Mouse (Mus musculus) urinary bladder, postnatal 25 days (tissue): ENCODE results near the gene Acd.

Source experiments
- DNase-seq: peaks from one replicate; pipeline ENCODE4 v3.0.0; 2022; ENCODE audit warnings: low spot score

Acd gene

GRCm38 (mm10) chr8:105700566-105700965 is 336 bp downstream of the Acd start:
- no peak for DNase-seq

DNA sequence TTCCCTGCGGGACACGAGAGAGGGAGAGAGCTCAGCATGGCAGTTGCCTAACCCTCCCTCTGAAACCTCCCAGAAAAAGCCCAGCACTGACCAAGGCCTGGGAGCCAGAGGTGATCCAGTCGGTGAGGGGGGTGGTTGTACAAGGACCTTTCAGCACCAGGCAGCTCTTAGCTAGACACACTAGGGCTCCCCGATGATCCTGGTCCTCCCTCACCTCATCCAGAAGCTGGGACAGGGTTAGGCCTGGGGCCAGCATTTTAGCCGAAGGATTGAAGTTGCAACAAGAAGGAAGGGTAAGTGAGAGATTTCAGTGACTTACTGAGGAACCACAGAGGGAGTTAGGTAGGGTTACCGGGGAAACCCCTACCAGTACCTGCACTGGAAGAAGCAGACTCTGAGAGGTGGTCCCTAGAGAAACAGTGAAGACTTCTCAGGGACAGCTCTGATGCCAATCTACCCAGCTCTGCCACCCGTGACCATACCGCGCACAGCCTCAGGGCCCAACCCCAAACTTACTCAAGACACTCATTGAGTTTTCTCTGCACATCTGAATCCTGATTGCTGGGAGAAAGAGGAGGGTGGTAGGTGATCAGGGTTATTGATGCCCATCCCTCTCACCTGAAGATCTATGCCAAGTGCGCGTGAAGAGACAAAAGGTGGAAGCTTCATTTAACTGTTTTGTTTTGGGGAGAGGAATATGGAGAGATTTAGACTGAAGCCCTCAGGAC is 1.2 kb downstream of the Acd start:
- DNase-seq = no peak

DNA sequence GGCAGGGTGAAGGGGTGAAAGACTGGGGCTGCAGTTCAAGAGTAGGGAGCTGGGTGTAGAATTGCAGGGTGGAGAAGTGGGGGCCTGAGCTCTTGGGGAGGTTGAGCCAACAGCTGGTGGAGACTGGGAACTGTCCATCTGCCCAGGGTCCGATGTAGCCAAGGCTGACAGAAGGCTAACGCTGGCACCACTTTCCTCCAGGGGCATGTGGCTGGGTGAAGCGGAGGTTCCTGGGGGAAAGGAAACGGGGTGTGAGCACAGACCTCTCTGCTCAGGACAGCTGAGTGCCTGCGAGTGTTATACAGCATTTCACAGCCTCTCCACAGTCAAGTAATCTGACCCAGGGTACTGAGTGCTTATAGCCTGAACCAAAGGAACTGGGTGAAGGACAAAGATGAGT is 2.2 kb downstream of the Acd start:
- DNase-seq = no peak

- no peak for DNase-seq
These were observed 3.6 kb downstream of the Acd start for GRCm38 (mm10) chr8:105697196-105697780.

DNA sequence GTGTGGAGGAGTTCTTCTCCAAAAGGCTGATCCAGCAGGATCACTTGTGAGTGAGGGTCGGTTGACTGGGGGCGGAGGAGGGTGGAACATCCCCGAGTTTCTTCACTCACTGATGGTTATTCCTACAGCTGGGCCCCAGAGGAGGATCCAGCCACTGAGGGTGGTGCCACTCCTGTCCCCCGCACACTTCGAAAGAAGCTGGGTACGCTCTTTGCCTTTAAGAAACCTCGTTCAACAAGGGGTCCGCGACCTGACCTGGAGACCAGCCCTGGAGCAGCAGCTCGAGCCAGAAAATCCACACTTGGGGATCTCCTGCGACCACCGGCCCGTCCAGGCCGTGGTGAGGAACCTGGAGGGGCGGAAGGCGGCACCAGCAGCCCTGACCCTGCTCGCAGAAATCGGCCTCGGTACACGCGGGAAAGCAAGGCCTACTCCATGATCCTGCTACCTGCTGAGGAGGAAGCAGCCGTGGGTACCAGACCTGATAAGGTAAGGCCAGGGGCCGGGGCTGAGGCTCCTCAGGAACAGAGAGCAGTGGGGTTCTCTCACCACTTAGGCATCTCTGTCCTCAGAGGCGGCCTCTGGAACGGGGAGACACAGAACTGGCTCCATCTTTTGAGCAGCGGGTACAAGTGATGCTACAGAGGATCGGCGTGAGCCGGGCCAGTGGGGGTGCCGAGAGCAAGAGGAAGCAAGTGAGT is 5.7 kb downstream of the Acd start:
- no peak for DNase-seq

DNA sequence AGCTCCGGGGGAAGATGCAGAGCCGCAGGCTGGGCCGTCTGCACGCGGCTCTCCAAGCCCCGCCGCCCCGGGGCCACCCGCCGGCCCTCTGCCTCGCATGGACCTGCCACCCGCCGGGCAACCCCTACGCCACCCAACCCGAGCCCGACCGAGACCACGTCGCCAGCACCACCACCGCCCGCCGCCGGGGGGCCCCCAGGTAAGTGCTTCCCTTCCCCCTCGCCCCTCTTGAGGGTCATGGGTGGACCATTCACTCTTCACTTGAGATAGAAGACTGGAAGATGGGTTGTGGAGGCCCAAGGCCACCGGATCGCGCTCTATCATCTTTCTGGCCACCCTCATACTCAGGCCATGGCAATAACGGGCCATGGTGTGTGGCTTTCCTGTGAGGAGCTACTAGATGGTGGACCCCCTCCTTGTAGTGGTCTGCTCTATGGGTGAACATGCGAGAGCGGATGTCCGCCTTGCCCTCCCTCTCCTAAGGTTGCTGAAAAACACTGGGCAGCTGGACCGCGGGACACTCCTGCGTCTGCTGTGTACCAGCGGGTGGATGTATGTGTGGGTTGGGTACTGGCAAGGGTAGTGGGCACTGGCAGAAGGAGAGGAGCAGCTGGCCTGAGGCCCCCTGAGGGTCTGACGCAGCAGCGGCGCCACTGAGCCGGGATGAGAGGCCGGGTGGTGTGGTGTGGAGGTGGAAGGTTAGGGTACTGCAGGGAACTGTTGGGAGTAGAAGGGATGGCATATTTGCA is 6.7 kb downstream of the Acd start:
- DNase-seq = no peak

GRCm38 (mm10) chr8:105693648-105694047 is 7.3 kb downstream of the Acd start:
- DNase-seq = peak; percentile 62

- DNase-seq = no peak
These were observed 8.3 kb downstream of the Acd start for GRCm38 (mm10) chr8:105692449-105693182.

- DNase-seq = no peak
These were observed 9.9 kb downstream of the Acd start for GRCm38 (mm10) chr8:105690978-105691377.

DNA sequence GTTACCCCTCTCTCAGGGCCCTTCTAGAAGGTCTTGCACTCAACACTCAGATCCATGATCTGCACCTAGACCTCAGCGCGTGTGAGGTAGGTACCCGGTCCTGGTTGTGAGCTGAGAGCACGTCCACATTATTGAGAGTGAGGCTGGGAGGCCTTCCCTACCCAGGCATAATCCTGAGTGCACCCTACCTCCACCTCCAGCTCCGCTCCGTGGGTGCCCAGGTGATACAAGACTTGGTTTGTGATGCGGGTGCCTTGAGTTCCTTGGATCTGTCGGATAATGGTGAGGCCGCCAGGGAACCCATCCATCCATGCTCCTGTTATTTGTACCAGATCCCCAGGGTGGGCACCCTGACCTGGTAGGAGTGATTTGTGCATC is 10.9 kb downstream of the Acd start:
- no peak for DNase-seq

GRCm38 (mm10) chr8:105689256-105689982 is 11.5 kb downstream of the Acd start:
- DNase-seq = no peak

DNA sequence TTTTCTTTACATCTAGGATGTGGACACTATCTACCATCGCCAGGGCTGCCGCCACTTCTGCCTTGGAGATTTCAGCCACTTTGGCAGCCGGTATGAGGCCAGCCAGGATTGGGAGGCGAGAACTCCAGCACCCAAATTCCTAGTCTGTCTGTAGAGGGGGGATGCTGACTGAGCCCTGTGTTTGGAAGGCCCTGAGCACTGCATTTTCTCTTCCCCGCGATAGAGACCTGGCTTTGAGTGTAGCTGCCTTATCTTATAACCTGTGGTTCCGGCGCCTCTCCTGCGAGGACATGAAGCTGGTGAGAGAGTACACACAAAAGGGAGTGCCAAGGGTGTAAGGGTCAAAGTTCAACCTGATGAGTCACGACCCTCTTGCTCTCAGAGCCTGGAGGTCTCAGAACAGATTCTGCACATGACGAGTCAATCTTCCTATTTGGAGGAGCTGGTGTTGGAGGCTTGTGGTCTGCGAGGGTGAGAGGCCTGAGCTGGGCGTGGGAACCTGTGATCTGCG is 12.6 kb downstream of the Acd start:
- no peak for DNase-seq

DNA sequence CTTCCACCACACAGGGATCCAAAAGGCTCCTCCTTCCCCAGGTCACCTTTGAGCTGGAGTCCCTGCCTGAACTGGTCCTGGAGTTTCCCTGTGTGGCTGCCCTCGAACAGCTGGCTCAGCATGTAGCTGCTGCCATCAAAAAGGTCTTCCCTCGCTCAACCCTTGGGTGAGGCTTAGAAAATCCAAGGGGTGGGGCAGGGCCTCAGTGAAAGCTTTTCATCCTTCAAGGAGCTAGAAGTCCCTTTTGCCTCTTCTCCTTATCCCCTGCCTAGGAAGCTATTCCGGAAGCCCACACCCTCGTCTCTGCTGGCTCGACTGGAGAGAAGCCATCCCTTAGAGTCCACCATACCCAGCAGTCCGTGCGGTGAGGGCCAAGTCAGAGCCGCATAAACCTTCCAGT is 13.4 kb downstream of the Acd start:
- no peak for DNase-seq

- DNase-seq = no peak
These were observed 14.4 kb downstream of the Acd start for GRCm38 (mm10) chr8:105686551-105686950.

GRCm38 (mm10) chr8:105685796-105686308 is 15.1 kb downstream of the Acd start, which contains the start of gene Carmil2:
Carmil2 (plus strand) TSS chr8:105686274.
- DNase-seq = peak; percentile 57

DNA sequence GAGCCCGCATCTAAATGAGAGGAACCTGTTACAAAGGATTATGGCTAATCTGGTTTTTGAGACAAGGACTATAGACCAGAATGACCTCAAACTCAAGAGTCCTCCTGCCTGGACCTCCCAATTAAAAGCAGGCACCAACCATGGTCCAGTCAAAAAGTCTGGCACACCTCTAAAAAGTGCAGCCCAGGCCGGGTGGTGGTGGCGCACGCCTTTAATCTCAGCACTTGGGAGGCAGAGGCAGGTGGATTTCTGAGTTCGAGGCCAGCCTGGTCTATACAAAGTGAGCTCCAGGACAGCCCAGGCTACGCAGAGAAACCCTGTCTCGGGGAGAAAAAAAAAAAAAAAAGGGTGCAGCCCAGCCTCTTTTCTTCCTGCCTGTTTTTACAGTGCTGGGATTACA is 15.6 kb downstream of the Acd start:
- DNase-seq = no peak

- no peak for DNase-seq
These were observed 23.0 kb downstream of the Acd start for GRCm38 (mm10) chr8:105677891-105678290.

- DNase-seq = no peak
These were observed 39.7 kb downstream of the Acd start for GRCm38 (mm10) chr8:105661167-105661566.

DNA sequence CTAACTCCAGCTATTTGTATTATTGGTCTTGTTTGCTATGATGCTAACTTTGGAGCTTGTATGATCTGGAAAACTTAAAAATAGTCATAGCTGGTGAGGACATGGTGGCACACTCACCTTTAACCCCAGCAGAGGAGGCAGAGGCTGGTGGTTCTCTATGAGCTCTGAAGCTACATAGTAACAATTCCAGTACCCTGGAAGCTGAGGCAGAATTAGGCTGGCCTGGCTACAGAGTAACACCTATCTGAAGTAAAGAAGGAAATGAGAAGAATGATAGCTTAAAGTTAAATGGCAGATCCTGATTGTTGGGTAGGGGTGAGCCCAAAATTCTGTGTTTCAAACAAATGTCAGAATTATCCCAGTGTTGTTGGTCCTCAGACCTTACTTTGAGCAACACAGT is 43.3 kb downstream of the Acd start:
- no peak for DNase-seq

DNA sequence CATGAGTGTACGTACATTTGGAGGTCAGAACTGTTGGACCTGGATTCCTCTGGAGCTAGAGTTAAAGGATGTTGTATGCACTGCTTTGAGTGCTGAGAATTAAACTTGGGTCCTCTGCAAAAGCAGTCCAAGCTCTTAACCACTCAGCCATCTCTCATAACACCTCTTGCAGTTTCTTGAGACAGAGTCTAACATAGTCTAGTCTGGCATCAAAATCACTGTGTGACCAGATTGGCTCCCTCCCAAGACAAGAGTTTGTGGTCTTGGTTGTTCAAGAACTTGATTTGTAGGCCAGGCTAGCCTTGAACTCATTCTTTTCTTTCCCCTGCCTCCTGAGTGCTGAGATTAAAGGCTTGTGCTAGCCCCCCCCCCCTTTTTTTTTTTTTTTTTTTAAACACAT is 52.0 kb downstream of the Acd start:
- DNase-seq = no peak
